Mouse (Mus musculus): Measurements from ENCODE around the gene Gcnt3. TPM values are rescaled to one million over a fixed set of nuclear protein-coding genes. Genes with fewer than 3 reads are reported as not detected.
"Not testable (repeated sequence)": the region's sequence is repeated elsewhere in the genome, so short reads cannot be mapped to it uniquely, and the experiment has no call there.

The Gcnt3 gene
- polyA plus RNA-seq, 1 experiment from 2014 or later = not detected

DNA sequence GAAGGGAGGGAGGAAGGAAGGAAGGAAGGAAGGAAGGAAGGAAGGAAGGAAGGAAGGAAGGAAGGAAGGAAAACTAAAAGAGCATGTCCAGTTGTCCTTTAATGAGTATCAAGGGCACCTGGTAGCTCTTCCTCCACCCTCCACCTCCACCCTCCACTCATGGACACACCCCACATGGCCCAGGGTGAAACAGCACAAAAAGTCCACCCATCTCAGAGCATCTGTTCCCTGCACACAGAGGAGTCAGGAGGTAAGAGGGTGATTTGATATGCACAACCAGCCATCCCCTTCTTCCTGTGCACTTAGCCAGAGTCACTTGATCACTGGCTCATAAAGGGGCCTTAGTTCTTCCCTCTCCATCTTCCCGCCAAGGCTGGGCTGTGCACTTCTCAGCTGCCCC is 5.0 kb upstream of the Gcnt3 start:
- WGBS (ENCODE audit: insufficient replicate concordance) = 83% methylated on average over 1 of the region's 1 CpGs
- ATAC-seq = peak; percentile 66

DNA sequence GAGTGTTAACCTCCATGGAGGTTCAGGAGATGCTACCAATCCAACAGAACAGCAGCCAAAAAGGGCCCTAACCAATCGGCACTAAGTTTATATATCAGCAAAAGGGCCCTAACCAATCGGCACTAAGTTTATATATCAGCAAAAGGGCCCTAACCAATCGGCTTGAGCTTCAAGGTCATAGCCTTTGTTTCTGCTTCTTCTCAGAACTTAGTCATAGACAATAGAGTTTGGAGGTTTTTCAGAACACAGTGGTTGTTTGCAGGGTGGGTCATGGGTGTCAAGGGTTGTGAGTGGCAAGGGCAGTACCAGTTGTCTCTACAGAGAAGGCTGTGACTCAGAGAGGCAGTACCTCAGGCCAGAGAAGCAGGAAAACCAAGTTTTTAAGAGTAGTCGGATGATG is 4.2 kb upstream of the Gcnt3 start:
- WGBS (ENCODE audit: insufficient replicate concordance) = 69% methylated on average over 4 of the region's 4 CpGs
- no peak overlapping the region for H3K27ac ChIP-seq
- no peak for ATAC-seq

More for the DNA sequence above, 5.0 kb upstream of the Gcnt3 start:
- Histone ChIP-seq H3K27me3 (replicated peaks) (0 out of 2 replicates have a peak, but pooled peaks cover 2% of the 10 kb centered on the region), H3K4me2 (no peak overlapping the region), H3K4me3 (no peak overlapping the region), H3K4me1 (peaks cover 51% of the 10 kb centered on the region), H3K27ac (no peak overlapping the region; the same call in 1 of the 2 replicates), H3K9me3 (replicated peaks) (no peaks in the 10 kb centered on the region), H3K36me3 (no peaks in the 10 kb centered on the region), H3K9ac (no peak overlapping the region)

DNA sequence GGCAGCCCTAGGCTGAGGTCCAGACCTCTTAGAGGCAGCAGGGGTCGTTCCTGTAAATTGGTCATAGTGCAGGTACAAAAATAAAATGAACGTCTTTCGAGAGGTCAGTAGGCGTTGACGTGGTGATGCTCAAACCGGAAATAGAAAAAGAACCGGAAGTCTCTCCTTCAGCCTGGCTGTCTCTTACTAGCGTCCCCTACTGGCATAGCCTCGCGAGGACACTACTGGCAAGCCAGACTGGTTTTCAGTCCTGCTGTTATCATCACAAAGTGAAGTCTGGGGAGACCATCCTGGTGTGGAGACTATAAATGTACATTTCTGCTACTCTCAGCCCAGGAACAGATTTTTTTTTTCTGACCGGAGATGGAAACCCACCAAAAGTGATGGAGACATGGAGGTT is 2.7 kb upstream of the Gcnt3 start:
- no peak overlapping the region for H3K4me3 ChIP-seq
- H3K4me1 ChIP-seq = peaks cover 34% of the 10 kb centered on the region
- no peak overlapping the region for H3K9ac ChIP-seq
- no peaks in the 10 kb centered on the region for H3K9me3 ChIP-seq (replicated peaks)
- WGBS (ENCODE audit: insufficient replicate concordance) = 73% methylated on average over 11 of the region's 11 CpGs
- no peaks in the 10 kb centered on the region for H3K36me3 ChIP-seq
- H3K27ac ChIP-seq = no peak overlapping the region
- peaks cover 17% of the 10 kb centered on the region for H3K27me3 ChIP-seq (replicated peaks)
- ATAC-seq = no peak
- no peak overlapping the region for H3K4me2 ChIP-seq

More for the DNA sequence above, 4.2 kb upstream of the Gcnt3 start:
- H3K4me1 ChIP-seq = peaks cover 48% of the 10 kb centered on the region
- no peak overlapping the region for H3K4me3 ChIP-seq
- no peaks in the 10 kb centered on the region for H3K36me3 ChIP-seq
- H3K27me3 ChIP-seq (replicated peaks) = peaks cover 10% of the 10 kb centered on the region
- no peak overlapping the region for H3K4me2 ChIP-seq
- no peak overlapping the region for H3K9ac ChIP-seq
- H3K9me3 ChIP-seq (replicated peaks) = no peaks in the 10 kb centered on the region

DNA sequence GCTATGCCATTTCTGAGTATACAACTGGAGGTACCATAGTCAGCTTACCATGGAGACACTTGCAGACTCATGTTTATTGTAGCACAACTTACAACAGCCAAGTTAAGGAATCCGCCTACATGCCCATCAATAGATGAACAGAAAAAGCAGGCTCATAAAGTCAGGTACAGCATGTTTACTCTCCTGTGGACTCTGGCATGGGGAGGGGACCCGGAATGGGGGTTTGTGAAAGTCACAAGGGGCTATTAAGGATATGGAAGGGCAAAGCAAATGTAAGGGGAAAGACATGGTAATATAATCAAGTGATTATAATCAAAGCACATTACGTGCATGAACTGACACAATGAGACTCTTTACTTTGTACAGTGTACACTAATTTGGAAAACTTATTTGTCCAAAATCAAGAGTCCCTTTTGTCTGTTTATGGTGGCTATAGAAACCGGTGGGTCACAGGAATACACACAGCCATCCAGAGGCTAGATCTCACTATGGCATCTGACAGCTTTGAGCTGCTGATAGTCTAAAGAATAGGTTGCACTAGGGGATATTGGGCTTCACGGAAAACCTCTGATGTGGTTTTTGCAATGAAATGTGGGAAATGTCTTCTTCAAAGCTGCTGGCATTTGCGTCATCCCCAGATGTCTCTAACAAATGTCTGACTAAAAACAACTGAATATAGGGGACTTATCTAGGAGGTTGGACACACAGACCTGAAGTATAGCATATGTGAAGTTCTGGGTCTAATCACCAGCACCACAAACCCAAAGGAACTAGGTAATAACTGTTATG is 1.9 kb upstream of the Gcnt3 start:
- peaks cover 27% of the 10 kb centered on the region for H3K4me1 ChIP-seq
- ATAC-seq = no peak
- H3K4me3 ChIP-seq = no peak overlapping the region
- H3K27ac ChIP-seq = no peak overlapping the region
- H3K9me3 ChIP-seq (replicated peaks) = no peaks in the 10 kb centered on the region
- H3K9ac ChIP-seq = no peak overlapping the region
- H3K4me2 ChIP-seq = no peak overlapping the region
- peaks cover 22% of the 10 kb centered on the region for H3K27me3 ChIP-seq (replicated peaks)
- 66% methylated on average over 6 of the region's 6 CpGs for WGBS (ENCODE audit: insufficient replicate concordance)
- H3K36me3 ChIP-seq = no peaks in the 10 kb centered on the region

DNA sequence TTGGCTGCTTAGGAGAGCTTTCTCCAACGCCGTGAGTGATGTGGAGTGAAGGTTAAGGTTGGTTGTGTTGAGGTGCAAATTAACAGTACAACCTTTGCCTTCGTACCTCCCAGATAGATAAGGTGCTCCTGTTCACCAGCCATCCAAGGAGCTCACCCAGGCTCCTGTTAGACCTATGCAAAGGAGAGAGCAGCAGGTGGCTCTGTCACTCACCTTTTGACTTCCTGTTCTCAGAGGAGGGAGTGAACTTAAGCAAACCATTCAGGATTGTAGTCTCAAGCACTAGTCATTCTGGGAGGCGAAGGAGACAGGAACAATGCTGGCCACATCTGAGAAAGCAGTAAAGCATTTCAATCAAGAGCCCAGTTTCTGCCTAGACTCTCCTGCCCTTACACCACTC is 1.2 kb downstream of the Gcnt3 start:
- Histone ChIP-seq H3K9me3 (replicated peaks) (no peaks in the 10 kb centered on the region), H3K4me2 (no peak overlapping the region), H3K4me3 (no peak overlapping the region), H3K9ac (no peak overlapping the region), H3K27ac (no peak overlapping the region), H3K4me1 (no peaks in the 10 kb centered on the region), H3K27me3 (replicated peaks) (peaks cover 31% of the 10 kb centered on the region), H3K36me3 (no peaks in the 10 kb centered on the region)
- no peak for ATAC-seq
- 52% methylated on average over 4 of the region's 4 CpGs for WGBS (ENCODE audit: insufficient replicate concordance)

DNA sequence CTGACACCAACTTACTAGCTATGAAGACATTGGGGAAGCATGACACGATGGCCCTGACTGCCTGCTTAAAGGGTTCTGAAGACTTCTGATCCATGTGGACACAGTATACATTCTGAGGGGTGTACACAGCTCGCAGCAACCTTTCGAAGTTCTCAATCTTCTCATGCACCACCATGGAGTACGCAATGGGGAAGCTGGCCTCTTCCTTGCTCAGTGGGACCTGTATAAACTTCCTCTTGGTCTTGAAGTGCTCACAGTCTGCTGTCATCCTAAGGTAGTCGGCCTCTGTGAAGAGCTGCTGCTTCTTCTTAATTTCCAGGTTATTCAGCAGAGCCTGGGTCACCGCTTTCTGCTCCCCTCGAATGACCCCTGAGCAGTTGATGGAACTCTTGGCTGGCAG is 3.2 kb downstream of the Gcnt3 start:
- H3K4me1 ChIP-seq = no peaks in the 10 kb centered on the region
- no peak overlapping the region for H3K4me3 ChIP-seq
- no peak overlapping the region for H3K4me2 ChIP-seq
- WGBS (ENCODE audit: insufficient replicate concordance) = 63% methylated on average over 7 of the region's 7 CpGs
- no peak overlapping the region for H3K9ac ChIP-seq
- H3K9me3 ChIP-seq (replicated peaks) = no peaks in the 10 kb centered on the region
- peaks cover 31% of the 10 kb centered on the region for H3K27me3 ChIP-seq (replicated peaks)
- ATAC-seq = peak; percentile 8; the same call in 1 of the 2 replicates
- no peak overlapping the region for H3K27ac ChIP-seq
- H3K36me3 ChIP-seq = no peaks in the 10 kb centered on the region

DNA sequence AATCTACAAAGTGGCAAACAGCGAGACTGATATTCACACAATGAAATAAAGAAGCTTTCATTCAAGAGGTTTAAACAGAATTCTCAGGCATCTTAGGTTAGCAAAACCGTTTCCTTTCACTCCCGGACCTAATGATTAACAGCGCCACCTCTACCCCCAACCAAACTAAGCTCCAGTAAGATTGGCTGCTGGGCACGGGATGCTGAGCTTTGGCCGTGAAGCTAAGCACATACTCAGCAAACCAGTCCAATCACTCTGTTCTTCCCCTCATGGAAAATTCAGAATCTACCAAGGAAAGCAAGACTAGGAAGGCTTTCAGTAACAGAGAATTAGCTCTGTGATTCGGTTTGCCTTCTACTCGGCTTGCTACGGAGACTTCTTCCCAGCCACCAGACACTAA is 4.8 kb downstream of the Gcnt3 start:
- Histone ChIP-seq H3K36me3 (no peaks in the 10 kb centered on the region), H3K4me1 (no peaks in the 10 kb centered on the region), H3K4me2 (no peak overlapping the region), H3K27ac (no peak overlapping the region), H3K27me3 (replicated peaks) (peaks cover 31% of the 10 kb centered on the region), H3K9ac (no peak overlapping the region), H3K4me3 (no peak overlapping the region), H3K9me3 (replicated peaks) (no peaks in the 10 kb centered on the region)
- 68% methylated on average over 9 of the region's 9 CpGs for WGBS (ENCODE audit: insufficient replicate concordance)
- ATAC-seq = no peak

DNA sequence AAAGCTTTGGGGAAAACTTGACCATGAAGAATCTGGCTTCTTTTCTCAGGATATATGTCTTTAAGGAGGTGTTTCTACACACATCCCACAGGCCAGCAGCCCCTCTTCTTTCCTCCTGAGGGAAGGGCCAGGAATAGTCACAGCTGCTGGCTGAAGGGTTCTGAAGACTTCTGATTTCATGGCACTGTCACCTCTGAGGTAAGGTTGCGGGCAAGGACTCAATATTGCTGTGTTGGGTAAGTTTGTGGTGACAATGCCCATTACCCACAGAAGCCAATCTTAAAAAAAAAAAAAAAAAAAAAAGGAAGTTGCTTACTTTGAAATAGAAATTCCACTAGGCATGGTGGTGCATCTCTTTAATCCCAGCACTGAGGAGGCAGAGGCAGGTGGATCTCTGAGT is 5.7 kb downstream of the Gcnt3 start:
- Histone ChIP-seq H3K4me2 (no peak overlapping the region), H3K4me1 (no peaks in the 10 kb centered on the region), H3K9ac (no peak overlapping the region), H3K9me3 (replicated peaks) (no peaks in the 10 kb centered on the region), H3K27me3 (replicated peaks) (peaks cover 26% of the 10 kb centered on the region), H3K27ac (no peak overlapping the region), H3K4me3 (no peak overlapping the region), H3K36me3 (no peaks in the 10 kb centered on the region)
- 59% methylated on average over 1 of the region's 1 CpGs for WGBS (ENCODE audit: insufficient replicate concordance)
- no peak for ATAC-seq

DNA sequence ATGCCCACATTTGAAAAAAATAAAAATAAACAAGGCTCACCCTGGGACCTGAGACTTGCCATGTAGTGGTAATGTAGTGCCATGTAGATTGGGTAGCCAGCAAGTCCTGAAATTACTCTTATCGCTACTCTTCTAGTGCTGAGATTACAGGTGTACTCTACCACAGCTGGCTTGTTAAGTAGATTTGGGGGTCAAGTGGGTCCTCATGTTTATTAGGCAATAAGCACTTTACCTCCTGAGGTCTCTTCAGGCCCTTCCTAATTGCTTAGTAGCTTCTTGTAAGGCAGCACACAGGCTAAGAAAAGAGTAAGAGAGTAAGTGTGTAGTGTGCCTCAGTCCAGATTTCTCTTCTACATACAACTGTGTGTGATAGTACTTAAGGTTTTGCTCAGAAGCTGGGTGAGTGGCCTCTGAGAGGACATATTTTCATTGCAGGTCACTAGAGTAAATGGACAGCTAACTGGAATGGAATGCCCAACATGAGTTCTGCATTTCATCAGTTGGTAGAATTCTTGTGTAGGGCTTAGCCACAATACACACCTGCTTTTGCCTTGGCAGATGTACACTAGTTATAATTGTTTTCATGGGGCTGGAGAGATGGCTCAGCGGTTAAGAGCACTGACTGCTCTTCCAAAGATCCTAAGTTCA is 12.4 kb downstream of the Gcnt3 start:
- 0 out of 2 replicates have a peak, but pooled peaks cover 4% of the 10 kb centered on the region for H3K27me3 ChIP-seq (replicated peaks)
- WGBS (ENCODE audit: insufficient replicate concordance) = 85% methylated on average over 2 of the region's 2 CpGs
- peaks cover 24% of the 10 kb centered on the region for H3K36me3 ChIP-seq
- peaks cover 48% of the 10 kb centered on the region for H3K4me1 ChIP-seq
- no peak overlapping the region for H3K27ac ChIP-seq
- no peak overlapping the region for H3K4me2 ChIP-seq
- H3K9ac ChIP-seq = no peak overlapping the region
- no peak overlapping the region for H3K4me3 ChIP-seq
- H3K9me3 ChIP-seq (replicated peaks) = no peaks in the 10 kb centered on the region
- ATAC-seq = no peak

DNA sequence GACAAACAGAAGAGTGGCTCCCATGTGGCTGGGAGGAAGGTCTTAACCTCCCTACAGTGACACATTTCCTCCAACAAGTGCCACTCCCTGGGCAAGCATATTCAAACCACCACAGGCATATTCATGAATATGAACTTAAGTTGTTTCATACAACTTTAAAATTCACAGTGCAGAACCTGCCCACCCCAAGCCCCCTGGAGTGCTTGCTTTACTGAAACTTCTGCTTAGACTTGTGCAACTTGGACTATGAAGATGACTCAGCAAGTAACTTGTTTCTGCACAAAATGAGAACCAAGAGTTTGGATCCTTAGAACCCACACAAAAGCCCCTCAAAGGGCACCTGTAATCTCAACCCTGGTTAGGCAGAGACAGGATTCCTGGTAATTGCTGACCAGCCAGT is 13.2 kb downstream of the Gcnt3 start:
- ATAC-seq = no peak
- H3K36me3 ChIP-seq = peaks cover 31% of the 10 kb centered on the region
- no peaks in the 10 kb centered on the region for H3K9me3 ChIP-seq (replicated peaks)
- H3K4me1 ChIP-seq = peaks cover 48% of the 10 kb centered on the region
- H3K27me3 ChIP-seq (replicated peaks) = 0 out of 2 replicates have a peak, but pooled peaks cover 4% of the 10 kb centered on the region
- H3K4me2 ChIP-seq = no peak overlapping the region
- no peak overlapping the region for H3K27ac ChIP-seq
- H3K9ac ChIP-seq = no peak overlapping the region
- H3K4me3 ChIP-seq = no peak overlapping the region

DNA sequence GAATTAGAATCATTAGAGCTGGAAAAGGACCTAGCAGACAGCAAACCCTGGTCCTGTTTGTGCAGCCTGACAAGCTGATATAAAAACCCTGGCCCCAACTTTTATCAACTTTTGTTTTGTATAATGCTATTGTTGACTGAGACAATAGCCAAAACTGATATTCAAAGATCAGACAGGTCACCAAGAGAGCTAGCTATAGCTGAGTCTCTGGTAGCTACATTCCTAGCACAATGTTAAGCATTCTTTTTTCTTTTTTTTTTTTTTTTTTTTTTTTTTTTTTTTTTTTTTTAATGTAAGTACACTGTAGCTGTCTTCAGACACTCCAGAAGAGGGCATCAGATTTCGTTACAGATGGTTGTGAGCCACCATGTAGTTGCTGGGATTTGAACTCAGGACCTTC is 14.3 kb downstream of the Gcnt3 start:
- 59% methylated on average over 1 of the region's 1 CpGs for WGBS (ENCODE audit: insufficient replicate concordance)
- H3K9me3 ChIP-seq (replicated peaks); H3K4me3 ChIP-seq; H3K9ac ChIP-seq; H3K4me2 ChIP-seq; ATAC-seq; H3K27me3 ChIP-seq (replicated peaks); H3K27ac ChIP-seq: not testable (repeated sequence)
- peaks cover 48% of the 10 kb centered on the region for H3K4me1 ChIP-seq
- peaks cover 39% of the 10 kb centered on the region for H3K36me3 ChIP-seq

DNA sequence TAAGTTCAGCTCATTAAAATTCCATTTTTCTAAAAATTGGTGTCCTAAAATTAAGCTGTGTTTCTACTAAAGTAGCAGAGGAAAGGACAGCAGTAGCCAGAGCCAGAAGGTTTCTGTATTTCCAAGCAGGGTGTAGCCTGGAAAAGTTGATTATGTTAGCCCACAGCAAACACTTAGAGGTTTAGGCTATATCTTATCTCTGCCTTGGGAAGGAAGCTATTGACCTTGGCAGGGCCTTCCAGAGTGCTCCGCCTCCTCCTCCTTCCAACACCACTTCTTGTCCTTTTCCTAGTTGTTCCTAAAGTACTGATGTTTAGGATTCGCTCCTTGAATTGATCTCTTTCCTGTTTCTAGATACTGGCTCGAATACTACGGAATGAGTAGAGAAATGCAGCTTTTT is 15.8 kb downstream of the Gcnt3 start:
- Histone ChIP-seq H3K4me2 (no peak overlapping the region), H3K9me3 (replicated peaks) (no peaks in the 10 kb centered on the region), H3K9ac (no peak overlapping the region), H3K36me3 (peaks cover 51% of the 10 kb centered on the region), H3K27me3 (replicated peaks) (no peaks in the 10 kb centered on the region), H3K4me1 (peaks cover 50% of the 10 kb centered on the region), H3K4me3 (no peak overlapping the region), H3K27ac (no peak overlapping the region)
- WGBS (ENCODE audit: insufficient replicate concordance) = 76% methylated on average over 4 of the region's 4 CpGs
- ATAC-seq = 0 out of 2 replicates have a peak, but pooled peaks have one; percentile 44

Data from liver, embryonic 12.5 days (tissue).